Mouse (Mus musculus) olfactory bulb, adult 2 months (tissue): ENCODE measurements around the gene Tm9sf4.

Source experiments
- CTCF ChIP-seq: fragments of 200-500 bp; IDR thresholded peaks from 2 replicates; pipeline ENCODE4 v1.5.1; 2012; ENCODE audit warnings: low read depth, mild to moderate bottlenecking, low read length, moderate library complexity; ENCODE audit not compliant: insufficient read depth
- POLR2A ChIP-seq: fragments of 200-500 bp; IDR thresholded peaks from 2 replicates; pipeline ENCODE4 v1.6.1; 2012; ENCODE audit warnings: mild to moderate bottlenecking, low read depth, low read length, moderate library complexity; ENCODE audit not compliant: insufficient read depth

DNA sequence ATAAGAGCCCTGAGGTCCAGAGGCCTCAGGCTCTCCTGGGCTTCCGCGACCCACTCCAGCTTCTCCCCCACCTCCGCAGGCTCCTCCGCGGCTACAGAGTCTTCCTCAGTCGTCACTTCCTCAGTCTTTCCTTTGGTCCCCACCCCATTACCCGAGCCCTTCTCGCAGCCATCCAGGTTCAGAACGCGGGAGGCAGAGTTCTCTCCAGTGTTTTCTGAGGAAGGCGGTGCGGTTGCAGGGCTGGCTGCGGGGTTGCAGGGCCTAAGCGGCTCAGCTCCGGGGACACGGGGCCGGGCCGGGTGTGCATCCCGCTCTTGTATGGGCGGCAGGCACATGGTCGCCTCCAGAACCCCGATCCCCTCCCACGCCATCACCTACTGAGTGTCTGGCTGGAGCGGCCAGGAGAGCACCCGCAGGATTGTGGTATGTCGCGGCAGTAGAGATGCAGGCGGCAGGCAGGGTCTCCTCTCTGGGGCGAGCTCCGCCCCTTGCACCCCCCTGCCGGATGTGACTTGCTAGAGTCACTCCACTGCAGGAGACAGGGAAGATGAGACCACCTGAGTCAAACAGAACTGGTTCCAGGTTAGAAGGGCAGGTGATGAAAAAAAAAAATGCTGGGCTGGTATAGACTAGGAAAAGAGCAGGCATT, 64.0 kb downstream of the Tm9sf4 start, which contains the start of gene Tspyl3:
- TF ChIP-seq POLR2A (0 out of 2 replicates have a peak, but pooled peaks have one; percentile 26), CTCF (no peak)
